Mouse (Mus musculus) CH12.LX (cell line): Measurements from ENCODE around the gene Actr2.

Source experiments
- CHD1 ChIP-seq: IDR thresholded peaks from 2 replicates; pipeline ENCODE4 v1.6.1; 2012; ENCODE audit warnings: low read depth, low read length, improper control_type of control experiment, inconsistent platforms
- CTCF ChIP-seq, 2 experiments: IDR thresholded peaks in 1 of 2; conservative IDR thresholded peaks in 1 of 2; 2 replicates each; pipeline ENCODE4 v1.5.1; 2011 to 2012; ENCODE audit warnings: low read depth in 2 of 2, low read length in 2 of 2, improper control_type of control experiment in 1 of 2, inconsistent platforms in 1 of 2, mild to moderate bottlenecking in 1 of 2, moderate library complexity in 1 of 2
- MAZ ChIP-seq: IDR thresholded peaks from 2 replicates; pipeline ENCODE4 v1.6.1; 2012; ENCODE audit warnings: low read depth, mild to moderate bottlenecking, inconsistent platforms, low read length, improper control_type of control experiment, moderate library complexity
- NRF1 ChIP-seq: IDR thresholded peaks from 2 replicates; pipeline ENCODE4 v1.6.1; 2014; ENCODE audit warnings: low read depth, mild to moderate bottlenecking, inconsistent platforms, low read length, improper control_type of control experiment, moderate library complexity
- POLR2A ChIP-seq: IDR thresholded peaks from 2 replicates; pipeline ENCODE4 v1.6.1; 2011; ENCODE audit warnings: low read depth, mild to moderate bottlenecking, improper control_type of control experiment, low read length
- SMC3 ChIP-seq: IDR thresholded peaks from 2 replicates; pipeline ENCODE4 v1.6.1; 2011; ENCODE audit warnings: low read depth, low read length, improper control_type of control experiment
- TCF12 ChIP-seq: IDR thresholded peaks from 2 replicates; pipeline ENCODE4 v1.6.1; 2014; ENCODE audit warnings: low read depth, mild to moderate bottlenecking, inconsistent platforms, low read length, improper control_type of control experiment
- ZC3H11A ChIP-seq: IDR thresholded peaks from 2 replicates; pipeline ENCODE4 v1.6.1; 2012; ENCODE audit warnings: low read depth, mild to moderate bottlenecking, inconsistent platforms, low read length, improper control_type of control experiment

GRCm38 (mm10) chr11:20059736-20060135 lies 53.0 kb downstream of the Actr2 start:
- no peak for TF ChIP-seq NRF1
- TF ChIP-seq MAZ, result no peak
- no peak for TF ChIP-seq CTCF (conservative IDR thresholded peaks at IDR 0.05 in 1 of 2, IDR thresholded peaks at IDR 0.05 in 1 of 2; ENCODE audit: low read depth in 2 of 2, low read length in 2 of 2)
- TF ChIP-seq SMC3, result no peak
- TF ChIP-seq CHD1, result no peak
- TF ChIP-seq ZC3H11A, result no peak
- TF ChIP-seq TCF12, result no peak
- TF ChIP-seq POLR2A, result no peak; the same call in 1 of the 2 replicates
